Mouse (Mus musculus) kidney, adult 11 months (tissue): ENCODE measurements around the gene Epha7.

Experiments used
- DNase-seq: peaks from one replicate; pipeline ENCODE4 v3.0.0; 2022

The Epha7 gene

DNA sequence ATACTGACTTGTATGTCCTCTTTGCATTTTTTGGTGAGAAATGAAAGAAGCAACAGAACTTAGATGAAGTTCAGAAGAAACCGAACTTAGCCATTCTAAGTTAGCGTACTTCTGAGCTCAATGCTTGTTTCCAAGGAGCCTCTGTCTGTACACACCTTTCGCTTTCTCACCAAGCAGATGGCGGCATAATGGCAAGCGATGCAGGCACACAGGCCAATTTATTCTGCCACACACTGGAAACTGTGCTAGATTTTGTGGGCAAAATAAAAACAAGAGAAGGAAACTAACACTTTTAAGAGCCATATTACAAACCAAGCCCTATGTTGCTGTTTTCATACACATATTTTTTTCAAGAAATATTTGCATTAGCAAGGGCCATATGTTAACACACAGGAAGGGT is 88.6 kb downstream of the Epha7 start:
- no peak for DNase-seq

DNA sequence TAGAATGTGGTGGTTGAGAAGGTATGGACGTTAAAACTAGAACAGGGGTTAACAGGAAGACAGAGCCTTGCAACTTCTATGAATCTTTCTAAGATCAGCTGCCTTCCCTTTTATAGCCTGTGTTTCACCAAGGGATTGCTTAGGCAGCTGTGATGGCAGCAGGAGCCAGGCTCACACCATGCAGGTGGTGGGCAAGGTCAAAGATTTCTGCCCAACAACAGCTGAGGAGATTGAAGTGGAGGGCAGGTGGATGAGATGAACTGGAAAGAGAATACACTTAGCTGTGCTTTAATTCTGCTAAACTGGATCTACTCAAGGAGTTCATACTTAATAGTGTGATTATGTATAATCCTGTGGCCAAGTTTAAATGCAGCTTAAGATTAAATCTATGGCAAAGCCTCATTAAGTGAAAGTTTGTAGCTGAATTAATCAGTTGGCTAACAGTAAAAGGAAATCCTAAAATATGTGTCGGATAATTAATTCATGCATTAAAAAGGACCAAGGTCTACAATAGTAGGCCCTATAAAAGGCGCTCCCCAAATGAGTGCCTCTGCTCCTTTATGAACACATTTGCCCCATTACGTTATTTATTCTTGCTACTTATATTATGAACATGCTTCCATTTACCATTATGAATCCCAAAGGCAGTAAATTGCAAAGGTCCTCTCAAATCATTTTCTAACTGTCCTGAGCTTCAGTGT is 89.2 kb downstream of the Epha7 start:
- DNase-seq, result no peak

DNA sequence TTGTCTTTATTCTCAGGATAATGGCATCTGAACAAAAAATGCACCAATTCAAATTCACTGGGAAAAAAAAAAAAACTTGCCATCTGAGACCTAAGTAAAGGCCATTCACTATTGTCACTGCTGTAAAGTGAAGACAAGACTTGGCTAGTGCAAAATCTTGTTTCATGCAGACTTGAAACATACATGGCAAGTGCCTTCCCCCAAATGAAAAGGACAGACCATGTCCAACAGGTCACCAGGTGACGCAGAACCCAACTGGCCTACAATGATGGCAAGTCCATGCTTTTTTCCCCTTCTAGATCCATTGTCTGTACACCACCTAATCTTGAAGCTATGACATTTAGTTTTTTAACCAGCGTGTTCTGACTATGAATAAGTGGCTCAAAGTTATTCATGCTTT is 94.1 kb downstream of the Epha7 start:
- no peak for DNase-seq

DNA sequence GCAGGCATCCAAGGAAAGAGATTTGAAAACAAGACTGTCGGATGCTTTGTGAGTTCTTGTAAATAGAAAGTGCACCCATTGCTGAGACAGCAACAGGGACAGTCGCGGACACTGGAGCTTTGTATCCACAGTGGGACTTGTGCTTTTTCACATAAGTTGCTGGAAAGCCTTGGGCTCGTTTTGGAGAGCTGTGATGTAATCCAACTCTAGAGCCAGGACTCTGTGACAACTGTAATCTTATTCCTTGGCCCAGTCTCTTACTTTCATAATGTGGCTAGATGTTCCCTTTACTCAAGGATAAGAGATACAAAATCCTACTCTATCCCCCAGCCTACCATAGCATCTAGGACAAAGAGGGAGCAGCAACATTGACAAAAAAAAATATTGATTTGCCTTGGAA is 97.2 kb downstream of the Epha7 start:
- no peak for DNase-seq

DNA sequence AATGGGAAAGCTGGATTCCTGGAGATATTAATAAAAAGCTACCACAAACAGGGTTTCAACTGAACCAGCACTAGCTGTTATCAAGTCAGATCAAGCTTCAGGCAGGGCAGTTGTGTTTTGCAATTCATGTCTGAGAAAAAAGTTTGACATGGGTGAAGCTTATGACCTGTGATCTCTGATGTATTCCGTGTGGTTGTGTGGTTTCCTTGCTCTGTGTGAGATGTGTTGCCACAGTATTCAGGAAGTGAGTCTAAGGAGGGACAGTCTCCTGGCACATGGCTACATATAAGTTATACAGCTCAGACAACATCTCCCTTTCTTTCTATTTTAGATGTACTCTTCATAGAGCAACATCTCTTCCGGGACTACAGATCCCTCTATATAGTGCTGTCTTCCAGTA is 99.1 kb downstream of the Epha7 start:
- DNase-seq, result no peak

DNA sequence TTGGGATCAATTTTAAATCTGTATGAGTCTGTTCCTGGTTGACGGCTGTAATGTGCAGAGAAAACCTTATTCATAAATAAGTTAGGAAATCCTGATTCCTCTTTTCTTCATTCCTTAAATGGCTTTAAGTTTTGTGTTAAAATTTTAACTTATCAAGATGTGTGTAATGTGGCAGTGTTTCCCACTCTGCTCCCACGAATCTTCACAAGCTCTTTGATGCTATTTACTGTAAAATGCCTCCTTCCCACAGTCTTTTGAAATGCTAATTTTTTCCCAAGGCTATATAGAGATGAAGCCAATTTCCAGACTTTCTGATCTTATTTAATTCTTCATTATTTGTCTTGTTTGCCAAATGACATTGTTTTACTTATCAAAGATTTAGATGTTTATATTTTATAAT is 100.7 kb downstream of the Epha7 start:
- no peak for DNase-seq

DNA sequence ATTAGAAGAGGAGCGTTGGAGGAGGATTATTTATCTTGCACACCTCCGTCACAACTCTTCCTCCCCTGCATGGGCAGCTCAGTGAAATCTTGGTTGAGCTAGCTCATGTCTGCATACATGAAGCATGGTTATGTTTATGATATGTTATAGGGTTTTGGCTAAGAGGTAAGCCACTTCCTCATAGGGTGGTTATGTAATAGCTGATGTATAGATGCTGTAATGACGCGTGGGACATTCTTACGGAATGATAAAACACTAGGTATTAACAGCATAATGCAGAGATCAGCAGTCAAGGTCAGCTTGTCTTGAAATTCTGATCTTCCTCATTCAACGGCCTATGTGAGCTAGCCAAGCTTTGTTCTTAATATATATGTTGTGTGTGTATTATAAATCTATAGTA is 107.7 kb downstream of the Epha7 start:
- DNase-seq, result no peak

DNA sequence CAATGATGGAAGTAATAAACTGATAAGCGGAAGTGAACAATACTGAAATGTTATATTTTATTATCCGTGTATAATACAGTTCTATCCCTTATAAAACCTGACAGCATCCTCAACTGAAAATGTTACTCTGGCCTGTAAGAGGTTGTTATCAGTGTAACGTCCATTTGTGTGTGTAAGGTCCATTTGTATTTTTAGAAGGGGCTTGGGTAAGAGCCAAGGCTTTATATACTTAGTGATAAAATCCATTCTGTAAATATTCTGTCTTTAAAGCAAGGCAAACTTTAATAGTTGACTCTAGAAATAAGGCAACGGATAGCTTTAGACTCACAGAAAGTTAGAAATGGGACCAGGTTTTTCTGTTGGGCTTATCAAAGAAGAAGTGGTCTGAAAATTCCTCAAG is 113.1 kb downstream of the Epha7 start:
- no peak for DNase-seq

DNA sequence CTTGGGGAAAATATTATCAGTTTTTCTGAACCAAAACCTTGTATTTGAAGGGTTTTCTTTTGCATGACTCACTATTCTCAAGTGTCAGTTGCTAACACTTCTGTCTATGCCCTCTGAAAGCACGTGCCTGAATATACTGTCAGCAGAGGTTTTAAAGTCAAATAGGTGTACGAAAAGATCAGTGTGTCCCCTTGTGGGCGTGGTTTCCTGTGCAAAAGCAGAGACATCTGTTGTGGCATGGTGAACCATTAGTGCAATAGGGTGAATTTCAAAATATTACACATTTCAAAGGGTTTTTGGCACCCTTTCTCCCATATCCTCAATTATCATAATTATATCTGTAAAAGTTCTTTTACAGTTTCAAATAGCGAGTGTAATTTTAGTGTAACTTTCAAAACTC is 120.5 kb downstream of the Epha7 start:
- DNase-seq, result no peak

DNA sequence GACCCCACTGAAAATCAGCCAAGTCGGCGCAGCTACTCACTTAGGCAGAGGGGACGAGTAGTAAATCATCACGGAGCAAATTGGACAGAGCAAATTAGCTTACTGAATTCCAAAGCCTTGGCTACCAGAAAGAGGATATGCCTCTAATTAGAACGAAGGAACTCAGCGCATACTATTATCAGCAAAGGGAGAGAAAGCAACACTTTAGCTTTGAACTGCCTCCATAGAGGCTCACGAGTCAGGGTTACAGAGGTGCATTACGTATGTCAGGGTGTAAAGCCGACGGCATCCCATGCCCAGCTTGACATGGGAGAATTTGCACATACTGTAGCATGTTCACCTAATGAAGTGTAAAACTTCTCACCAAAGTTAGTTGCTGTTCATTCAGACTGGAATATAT is 121.9 kb downstream of the Epha7 start:
- no peak for DNase-seq

DNA sequence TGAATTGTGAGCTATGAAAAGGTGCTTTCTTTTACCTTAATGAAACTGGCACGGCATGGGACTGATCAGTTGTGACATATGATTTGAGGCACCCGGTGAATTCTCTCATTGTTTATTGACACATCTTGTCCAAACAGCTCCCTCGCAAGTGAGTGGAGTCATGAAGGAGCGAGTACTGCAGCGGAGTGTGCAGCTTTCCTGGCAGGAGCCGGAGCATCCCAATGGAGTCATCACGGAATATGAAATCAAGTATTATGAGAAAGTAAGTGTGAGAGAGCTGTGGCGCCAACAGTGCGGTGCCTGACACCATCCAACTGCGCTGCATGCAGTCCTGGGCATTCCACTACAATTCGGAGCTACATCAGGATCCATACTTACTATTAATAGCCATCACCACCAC is 122.6 kb downstream of the Epha7 start:
- DNase-seq, result no peak

DNA sequence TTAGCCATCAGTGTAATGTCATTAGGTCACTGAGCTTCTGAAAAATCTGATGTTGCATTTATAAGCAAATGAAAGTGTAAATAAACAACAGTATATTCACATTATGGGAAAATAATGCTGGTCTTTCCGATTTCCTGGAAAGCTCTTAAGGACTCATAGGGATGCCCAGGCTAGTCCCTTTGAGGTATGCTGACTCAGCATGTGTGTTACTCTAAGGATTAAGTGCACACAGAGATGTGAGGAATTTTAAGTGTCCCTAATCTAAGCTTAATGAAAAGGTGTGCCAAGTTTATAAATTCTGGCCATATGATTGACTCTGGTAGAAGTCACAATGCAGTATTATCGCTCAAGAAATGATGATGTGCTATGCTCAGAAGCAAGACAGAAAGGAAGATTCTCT is 127.8 kb downstream of the Epha7 start:
- DNase-seq, result no peak

DNA sequence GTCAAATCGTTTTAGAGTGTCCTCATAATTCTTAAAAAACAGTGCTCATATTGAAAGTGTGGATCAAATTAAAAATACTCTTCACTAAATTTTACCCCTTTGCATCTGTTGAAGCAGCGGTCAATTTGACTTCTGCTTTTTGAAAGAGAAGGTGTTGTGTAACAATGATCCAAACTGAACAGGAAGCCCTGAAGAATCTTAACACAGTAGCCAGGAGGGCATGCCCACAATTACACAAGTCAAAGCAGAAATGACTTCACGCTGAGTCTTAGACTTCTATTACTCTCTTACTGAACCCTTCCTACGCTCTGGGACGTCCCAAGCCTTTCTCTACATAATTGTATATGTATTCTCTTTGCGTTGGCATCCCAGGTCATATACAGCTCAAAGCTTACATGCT is 131.3 kb downstream of the Epha7 start:
- DNase-seq, result no peak

DNA sequence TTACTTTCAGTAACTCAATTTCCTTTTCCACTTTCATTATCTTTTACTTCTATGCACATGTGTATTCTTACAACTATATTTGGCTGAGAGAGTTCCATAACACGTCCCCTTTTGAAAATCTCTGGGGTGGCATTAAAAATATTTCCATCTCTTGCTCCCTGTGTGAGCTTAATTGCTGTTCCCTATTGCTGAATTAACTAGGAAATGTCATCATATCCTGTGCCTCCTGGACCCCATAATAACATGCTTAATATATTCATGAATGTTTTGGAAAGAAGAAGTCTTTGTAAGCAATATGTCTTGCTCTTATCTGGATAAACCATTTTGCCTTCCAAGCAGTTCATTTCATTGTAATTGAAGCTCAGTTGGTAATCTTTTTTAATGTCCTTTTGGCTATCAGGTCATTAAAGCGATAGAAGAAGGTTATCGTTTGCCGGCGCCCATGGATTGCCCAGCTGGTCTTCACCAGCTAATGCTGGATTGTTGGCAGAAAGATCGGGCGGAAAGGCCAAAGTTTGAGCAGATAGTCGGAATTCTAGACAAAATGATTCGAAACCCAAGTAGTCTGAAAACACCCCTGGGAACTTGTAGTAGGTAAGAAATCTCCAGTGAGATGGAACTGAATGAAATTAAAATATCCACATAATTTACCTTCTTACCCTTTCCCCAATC is 148.1 kb downstream of the Epha7 start:
- no peak for DNase-seq

DNA sequence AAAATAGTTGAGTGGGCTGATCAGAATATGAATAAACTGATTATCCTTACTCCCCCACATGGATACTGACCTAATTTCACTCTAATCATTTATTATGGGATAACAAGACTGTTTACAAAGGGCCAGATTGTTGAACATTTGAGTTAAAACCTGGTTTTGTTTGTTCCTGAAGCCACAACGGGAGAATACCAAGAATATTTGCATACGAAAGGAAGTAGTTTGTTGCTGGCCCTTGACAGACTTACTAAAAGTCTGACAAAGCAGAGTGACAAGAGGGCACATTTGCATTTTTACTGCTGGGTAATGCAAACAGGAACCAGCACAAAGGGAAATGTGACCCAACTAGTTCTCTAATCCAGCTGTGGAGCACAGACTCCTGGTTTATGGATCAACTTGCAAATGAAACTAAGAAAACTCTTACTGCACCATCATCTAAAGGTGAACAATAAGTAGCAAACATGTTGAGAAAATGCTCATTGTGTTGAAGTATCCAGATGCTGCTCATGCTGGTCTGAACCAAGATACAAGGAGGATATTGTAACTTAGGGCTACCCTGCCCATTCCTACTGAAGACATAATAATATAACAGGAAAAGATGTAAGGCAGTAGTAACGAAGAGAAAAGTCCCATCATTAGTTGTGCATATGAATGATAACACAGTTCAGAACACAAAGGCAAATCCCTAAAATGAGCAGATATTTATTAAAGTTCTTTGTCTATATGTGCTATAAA is 154.8 kb downstream of the Epha7 start:
- no peak for DNase-seq

DNA sequence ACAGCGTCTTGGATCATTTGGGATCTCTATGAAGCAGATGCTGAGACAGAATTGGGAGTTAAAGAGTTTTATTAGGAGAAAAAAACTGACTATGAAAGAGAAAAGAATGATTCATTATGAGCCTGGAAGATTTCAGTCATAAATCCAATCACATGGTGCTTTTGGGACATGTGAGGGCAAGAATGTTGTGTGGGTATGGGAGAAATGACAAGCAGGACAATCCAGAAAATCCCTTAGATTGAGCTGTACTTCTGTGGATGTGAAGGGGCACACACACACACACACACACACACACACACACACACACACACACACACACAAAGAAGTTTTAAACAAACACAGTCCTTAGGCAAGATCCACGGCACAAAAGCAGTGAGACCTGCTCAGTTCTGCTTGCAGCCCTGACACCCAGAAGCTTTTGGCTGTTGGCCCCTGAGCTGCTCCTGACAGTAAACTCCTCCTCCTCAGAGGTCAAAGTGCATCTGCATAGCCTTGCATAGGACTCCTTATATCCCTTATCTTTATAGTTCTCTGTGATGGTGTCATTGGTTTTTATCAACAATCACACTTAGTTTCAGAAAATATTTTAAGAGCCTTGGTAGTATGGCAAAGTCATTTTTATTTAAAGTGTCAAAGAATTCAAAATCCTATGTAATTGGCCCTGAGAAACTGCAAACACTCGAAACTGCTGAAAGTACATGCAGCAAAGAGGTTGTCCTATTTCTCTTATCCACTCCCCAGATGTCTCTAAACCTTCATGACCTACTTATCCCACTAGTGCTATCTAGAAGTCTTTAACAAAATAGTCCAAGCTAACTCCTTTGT is 185.7 kb downstream of the Epha7 start:
- DNase-seq, result no peak

DNA sequence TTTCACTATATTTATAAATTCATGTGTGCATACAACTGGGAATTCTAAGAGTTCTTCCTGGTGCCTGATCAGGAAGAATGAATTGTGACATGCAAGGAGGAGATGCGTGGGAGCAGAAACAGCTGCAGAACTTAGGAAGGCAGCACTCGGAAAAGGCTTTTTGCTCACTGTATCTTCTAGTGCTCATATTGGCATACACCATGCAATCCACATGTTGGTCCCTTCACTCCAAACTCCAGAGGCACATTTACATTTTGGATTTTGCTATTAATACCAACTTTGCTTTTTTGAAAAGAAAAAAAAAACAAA is 186.3 kb downstream of the Epha7 start:
- no peak for DNase-seq

DNA sequence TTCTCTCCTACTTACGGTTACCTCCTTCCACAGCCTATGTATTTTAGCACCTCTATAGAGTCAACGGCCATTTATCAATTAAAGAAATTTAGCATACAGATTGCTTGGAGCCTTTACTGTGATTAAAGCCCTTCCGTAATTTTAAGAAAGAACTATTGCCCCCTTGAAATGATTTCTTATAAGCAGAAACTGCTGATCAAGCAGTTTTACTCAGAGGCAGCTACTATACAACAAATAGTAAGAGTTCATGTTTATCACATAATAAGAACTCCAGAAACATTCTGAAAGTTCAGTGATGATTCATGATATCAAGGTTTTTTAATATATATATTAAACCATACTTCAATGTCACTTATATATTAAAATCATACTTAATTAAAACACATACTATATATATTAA is 197.4 kb downstream of the Epha7 start:
- no peak for DNase-seq
